Mouse (Mus musculus) embryonic facial prominence, embryonic 14.5 days (tissue): ENCODE measurements at regions not wholly inside any gene's neighbourhood (a gene's known extent, or its start where the extent isn't known, plus 50 kb on each side); places are given as distances from the start of the nearest gene placed in this dataset.

Source experiments
- ATAC-seq: fragments of 200-750 bp; cut with Nextera tagmentation; 2 replicates; pipeline ENCODE4 v1.8.0; 2017; ENCODE audit warnings: low read depth, moderate number of reproducible peaks, moderate TSS enrichment
- DNase-seq: peaks from one replicate; pipeline ENCODE4 v3.0.0-alpha.2; 2015; ENCODE audit warnings: low spot score
- H3K27ac ChIP-seq: fragments of 300-500 bp; sonication (generic); replicated peaks from 2 replicates; pipeline ENCODE4 v1.5.1; 2014; ENCODE audit warnings: low read depth, mild to moderate bottlenecking, low read length, moderate library complexity
- H3K27me3 ChIP-seq: fragments of 300-500 bp; sonication (generic); replicated peaks from 2 replicates; pipeline ENCODE4 v1.6.1; 2014; ENCODE audit warnings: low read length; ENCODE audit not compliant: control insufficient read depth, insufficient read depth
- H3K36me3 ChIP-seq: fragments of 300-500 bp; sonication (generic); 2 replicates; pipeline ENCODE4 v1.6.1; 2014; ENCODE audit warnings: low read length, mixed read lengths; ENCODE audit not compliant: control insufficient read depth, insufficient read depth
- H3K4me1 ChIP-seq: fragments of 300-500 bp; sonication (generic); 2 replicates; pipeline ENCODE4 v1.6.1; 2014; ENCODE audit warnings: antibody characterized with exemption, low read length; ENCODE audit not compliant: control insufficient read depth, insufficient read depth
- H3K4me2 ChIP-seq: fragments of 300-500 bp; sonication (generic); 2 replicates; pipeline ENCODE4 v1.6.1; 2014; ENCODE audit warnings: low read depth, mild to moderate bottlenecking, low read length, moderate library complexity, mixed read lengths
- H3K4me3 ChIP-seq: fragments of 300-500 bp; sonication (generic); 2 replicates; pipeline ENCODE4 v1.5.1; 2014; ENCODE audit warnings: low read depth, mild to moderate bottlenecking, low read length
- H3K9ac ChIP-seq: fragments of 300-500 bp; sonication (generic); 2 replicates; pipeline ENCODE4 v1.6.1; 2014; ENCODE audit warnings: low read depth, mild to moderate bottlenecking, low read length, moderate library complexity, mixed read lengths
- H3K9me3 ChIP-seq: fragments of 300-500 bp; sonication (generic); 2 replicates; pipeline ENCODE4 v1.6.1; 2016; ENCODE audit warnings: low read length; ENCODE audit not compliant: control insufficient read depth
- whole genome bisulfite sequencing: fragments of 180-500 bp; shearing (Covaris S2); extraction: QIAGEN DNeasy Blood & Tissue Kit; methylation state at CpG from one replicate; pipeline ENCODE4 v1.1.7; 2014; 5-methylcytosine and 5-hydroxymethylcytosine counted together

DNA sequence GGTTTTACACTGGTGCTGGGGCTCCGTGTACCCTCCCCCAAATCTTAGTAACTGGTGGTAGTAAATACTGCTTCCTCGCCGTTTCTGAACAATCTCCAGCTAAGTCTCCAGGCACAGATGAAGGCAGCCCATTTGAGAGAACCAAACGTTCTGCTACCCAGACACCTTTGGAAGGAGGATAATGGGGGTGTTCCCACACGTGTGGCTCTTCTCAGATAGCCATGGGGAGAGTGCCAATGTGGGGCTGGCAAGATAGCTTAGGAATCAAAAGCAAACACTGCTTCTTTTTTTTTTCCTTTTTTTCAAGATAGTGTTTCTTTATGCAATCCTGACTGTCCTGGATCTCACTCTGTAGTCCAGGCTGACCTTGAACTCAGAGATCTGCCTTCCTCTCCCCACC is 90.8 kb upstream of the Mrps10 start:
- no peak for DNase-seq
- Histone ChIP-seq H3K9ac (no peak overlapping the region), H3K4me2 (no peak overlapping the region), H3K27me3 (no peaks in the 10 kb centered on the region), H3K4me3 (no peak overlapping the region), H3K36me3 (peaks cover 11% of the 10 kb centered on the region; the same call in 1 of the 2 replicates), H3K4me1 (no peaks in the 10 kb centered on the region), H3K27ac (no peak overlapping the region), H3K9me3 (no peaks in the 10 kb centered on the region)
- 85% methylated on average over 5 of the region's 5 CpGs for WGBS
- ATAC-seq, result no peak

DNA sequence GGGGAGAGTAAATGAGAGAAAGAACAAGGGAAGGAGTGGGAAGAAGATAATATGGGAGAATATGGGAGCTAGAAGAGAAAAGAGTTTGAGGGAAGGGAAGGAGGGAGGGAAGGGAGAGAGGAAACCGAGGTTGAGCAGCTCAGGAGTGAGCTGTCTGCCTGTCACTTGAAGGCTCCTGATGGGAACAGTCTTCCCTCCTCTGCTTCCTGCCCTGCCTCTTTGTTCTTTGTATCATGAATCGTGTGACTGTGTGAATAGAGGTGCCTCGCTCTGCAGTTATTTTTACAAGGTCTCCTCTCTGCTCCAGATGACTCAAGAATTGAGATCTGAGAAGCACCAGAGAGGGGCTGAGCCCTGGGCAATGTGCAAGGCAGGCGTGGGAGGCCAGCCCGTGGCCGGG is 92.0 kb upstream of the Mrps10 start:
- WGBS, result 53% methylated on average over 6 of the region's 6 CpGs
- no peak overlapping the region for H3K9ac ChIP-seq
- H3K27ac ChIP-seq, result no peak overlapping the region
- H3K4me1 ChIP-seq, result no peaks in the 10 kb centered on the region
- H3K4me3 ChIP-seq, result no peak overlapping the region
- no peak overlapping the region for H3K4me2 ChIP-seq
- H3K9me3 ChIP-seq, result no peaks in the 10 kb centered on the region
- ATAC-seq (no peak), DNase-seq (no peak)
- no peaks in the 10 kb centered on the region for H3K27me3 ChIP-seq
- H3K36me3 ChIP-seq, result peaks cover 11% of the 10 kb centered on the region; the same call in 1 of the 2 replicates

DNA sequence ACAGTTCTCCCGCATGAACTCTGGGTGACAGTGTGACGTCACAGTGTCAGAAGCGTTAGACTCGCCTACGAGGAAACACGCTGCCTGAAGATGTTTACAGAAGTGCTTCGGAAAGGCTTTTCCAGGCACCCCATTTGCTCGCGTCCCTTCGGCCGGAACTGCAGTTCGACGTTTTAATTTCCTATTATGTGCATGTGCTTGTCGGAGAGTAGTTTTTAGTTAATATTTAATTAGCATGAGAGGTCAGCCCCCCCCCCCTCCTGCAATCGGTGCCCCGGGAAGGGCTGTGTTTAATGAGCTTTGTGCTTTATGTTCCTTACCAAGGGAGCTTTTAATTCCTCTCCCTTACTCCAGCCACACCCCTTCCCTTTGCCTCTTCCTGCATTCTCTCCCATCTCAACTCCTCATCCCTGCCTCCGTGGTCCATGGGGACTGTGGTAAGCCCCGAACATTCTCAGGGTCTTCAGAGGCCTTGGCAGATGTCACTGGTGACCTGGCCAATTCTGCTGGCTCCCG is 92.8 kb upstream of the Mrps10 start:
- Histone ChIP-seq H3K4me1 (no peaks in the 10 kb centered on the region), H3K36me3 (peaks cover 11% of the 10 kb centered on the region; the same call in 1 of the 2 replicates), H3K4me3 (no peak overlapping the region), H3K9ac (no peak overlapping the region), H3K4me2 (no peak overlapping the region), H3K9me3 (no peaks in the 10 kb centered on the region), H3K27me3 (no peaks in the 10 kb centered on the region), H3K27ac (no peak overlapping the region)
- ATAC-seq (no peak), DNase-seq (no peak)
- WGBS, result 87% methylated on average over 19 of the region's 19 CpGs

DNA sequence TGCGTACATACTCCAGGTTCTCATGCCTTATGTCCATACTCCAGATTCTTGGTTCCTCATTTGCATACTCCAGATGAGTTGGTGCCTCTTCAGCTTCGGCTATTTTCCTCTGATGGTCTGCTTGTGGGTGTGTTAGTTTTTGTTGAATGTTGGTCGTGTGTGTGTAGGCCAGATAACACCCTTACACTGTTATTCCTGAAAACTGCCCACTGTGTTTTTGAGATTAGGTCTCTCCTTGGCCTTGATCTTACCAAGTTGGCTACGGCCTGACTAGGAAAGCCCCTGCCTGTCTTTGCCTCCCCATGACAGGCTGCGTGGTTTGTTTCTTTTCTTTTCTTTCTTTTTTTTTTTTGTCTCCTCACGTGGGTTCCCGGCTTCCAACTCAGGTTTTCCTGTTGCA is 95.4 kb upstream of the Mrps10 start:
- 0 out of 2 replicates have a peak, but pooled peaks cover 8% of the 10 kb centered on the region for H3K36me3 ChIP-seq
- DNase-seq, result no peak
- H3K4me3 ChIP-seq, result no peak overlapping the region
- no peaks in the 10 kb centered on the region for H3K27me3 ChIP-seq
- H3K9me3 ChIP-seq, result no peaks in the 10 kb centered on the region
- 86% methylated on average over 7 of the region's 7 CpGs for WGBS
- H3K9ac ChIP-seq, result no peak overlapping the region
- no peak overlapping the region for H3K27ac ChIP-seq
- H3K4me1 ChIP-seq, result no peaks in the 10 kb centered on the region
- no peak for ATAC-seq
- no peak overlapping the region for H3K4me2 ChIP-seq

DNA sequence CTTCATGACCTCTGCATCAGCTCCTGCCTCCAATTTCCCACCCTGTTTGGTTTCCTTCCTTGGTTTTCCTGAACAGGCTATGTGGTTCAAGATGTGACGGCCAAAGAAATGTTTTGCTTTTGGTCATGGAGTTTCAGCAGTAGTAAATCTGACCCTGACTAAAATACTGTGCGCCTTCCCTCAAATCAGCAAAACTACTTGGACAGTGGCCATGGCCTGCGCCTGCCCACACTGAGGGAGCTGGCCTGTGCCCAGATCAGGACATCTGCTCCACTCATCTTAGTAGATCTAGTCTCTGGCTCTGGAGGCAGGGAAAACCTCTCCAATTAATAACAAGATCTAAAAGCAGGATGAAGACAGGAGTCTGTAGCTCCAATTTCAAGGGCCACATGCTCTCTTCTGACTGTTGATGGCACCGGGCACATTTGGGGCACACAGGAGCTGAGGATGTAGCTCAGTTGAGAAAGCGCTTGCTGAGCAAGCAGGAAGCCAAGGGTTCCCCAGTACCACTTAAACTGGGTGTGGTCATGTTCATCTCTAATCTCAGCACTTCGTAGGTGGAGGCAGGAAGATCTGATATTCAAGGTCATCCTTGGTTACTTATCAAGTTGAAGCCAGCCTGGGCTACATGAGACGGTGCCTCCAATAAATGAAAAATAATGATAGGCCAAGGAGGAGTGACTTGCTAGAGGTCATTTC is 96.6 kb upstream of the Mrps10 start:
- ATAC-seq (peak; percentile 37; the same call in 1 of the 2 replicates), DNase-seq (peak; percentile 62)
- H3K36me3 ChIP-seq, result peaks cover 15% of the 10 kb centered on the region; the same call in 1 of the 2 replicates
- H3K27me3 ChIP-seq, result no peaks in the 10 kb centered on the region
- H3K4me1 ChIP-seq, result no peaks in the 10 kb centered on the region
- peaks cover 6% of the 10 kb centered on the region for H3K9me3 ChIP-seq
- WGBS, result 78% methylated on average over 7 of the region's 7 CpGs
- no peak overlapping the region for H3K9ac ChIP-seq
- H3K4me2 ChIP-seq, result no peak overlapping the region
- H3K4me3 ChIP-seq, result no peak overlapping the region
- no peak overlapping the region for H3K27ac ChIP-seq

DNA sequence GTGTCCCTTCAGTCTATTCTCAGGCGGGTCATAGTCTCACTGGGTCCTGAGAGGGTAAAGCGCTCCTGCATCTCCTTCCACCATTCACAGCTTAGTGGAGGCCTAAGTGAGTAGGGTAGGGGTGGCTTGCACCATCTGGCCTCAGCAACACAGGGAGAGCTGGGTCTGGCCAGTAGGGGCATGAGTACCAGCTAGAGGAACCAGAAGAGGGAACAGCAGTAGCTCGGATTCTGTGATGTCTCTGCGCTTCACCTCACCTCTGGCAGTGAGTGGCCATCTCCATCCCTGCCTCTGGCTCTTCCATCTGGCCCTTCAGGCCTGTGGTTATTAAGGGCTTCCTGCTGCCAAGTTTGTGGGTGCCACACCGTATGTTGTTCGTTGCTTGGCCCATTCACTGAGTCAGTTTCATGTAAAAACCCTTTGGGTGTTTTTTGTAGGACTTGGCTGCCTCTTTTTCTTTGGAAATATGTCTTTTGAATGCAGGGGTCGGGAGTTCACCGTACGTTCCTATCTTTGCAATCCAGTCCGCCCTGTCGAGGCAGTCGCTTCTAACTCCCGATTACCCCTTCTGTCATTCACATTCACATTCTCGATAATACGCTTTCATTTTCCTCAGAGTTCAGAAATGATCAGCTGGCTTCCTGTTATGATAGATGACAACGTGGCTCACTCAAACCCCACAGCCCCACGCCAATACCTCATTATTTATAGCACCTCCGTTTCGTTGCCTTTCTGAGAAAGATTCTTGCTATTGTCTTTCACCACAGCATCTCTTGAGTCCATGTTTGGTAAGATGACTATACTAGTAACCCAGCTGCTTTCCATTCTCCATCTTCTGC is 99.4 kb upstream of the Mrps10 start:
- DNase-seq, result no peak
- Histone ChIP-seq H3K9me3 (peaks cover 6% of the 10 kb centered on the region), H3K27me3 (no peaks in the 10 kb centered on the region), H3K4me3 (no peak overlapping the region), H3K4me2 (no peak overlapping the region), H3K36me3 (peaks cover 14% of the 10 kb centered on the region; the same call in 1 of the 2 replicates), H3K9ac (no peak overlapping the region), H3K4me1 (no peaks in the 10 kb centered on the region), H3K27ac (no peak overlapping the region)
- no peak for ATAC-seq
- 83% methylated on average over 19 of the region's 19 CpGs for WGBS

DNA sequence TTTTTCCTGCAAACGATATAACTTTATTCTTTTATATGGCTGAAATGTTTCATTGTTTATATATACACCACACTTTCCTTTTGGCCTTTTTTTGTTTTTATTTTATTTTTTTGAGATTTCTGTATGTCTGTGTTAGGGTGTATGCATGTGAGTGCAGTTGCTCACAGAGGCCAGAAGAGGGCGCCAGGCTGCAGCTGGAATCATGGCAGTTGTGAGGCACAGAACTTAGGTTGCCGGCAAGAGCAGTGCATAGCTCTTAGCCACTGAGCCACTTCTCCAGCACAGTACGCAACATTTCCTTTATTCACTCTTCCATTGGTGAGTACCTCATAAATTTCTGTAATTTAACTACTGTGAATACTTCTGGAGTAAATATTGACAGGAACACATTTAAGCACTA is 100.8 kb upstream of the Mrps10 start:
- Histone ChIP-seq H3K27me3 (no peaks in the 10 kb centered on the region), H3K36me3 (peaks cover 13% of the 10 kb centered on the region; the same call in 1 of the 2 replicates), H3K9me3 (peaks cover 7% of the 10 kb centered on the region), H3K4me1 (no peaks in the 10 kb centered on the region), H3K27ac (no peak overlapping the region), H3K9ac (no peak overlapping the region), H3K4me2 (no peak overlapping the region), H3K4me3 (no peak overlapping the region)
- no peak for DNase-seq
- WGBS, result 97% methylated on average over 4 of the region's 4 CpGs
- ATAC-seq, result no peak

DNA sequence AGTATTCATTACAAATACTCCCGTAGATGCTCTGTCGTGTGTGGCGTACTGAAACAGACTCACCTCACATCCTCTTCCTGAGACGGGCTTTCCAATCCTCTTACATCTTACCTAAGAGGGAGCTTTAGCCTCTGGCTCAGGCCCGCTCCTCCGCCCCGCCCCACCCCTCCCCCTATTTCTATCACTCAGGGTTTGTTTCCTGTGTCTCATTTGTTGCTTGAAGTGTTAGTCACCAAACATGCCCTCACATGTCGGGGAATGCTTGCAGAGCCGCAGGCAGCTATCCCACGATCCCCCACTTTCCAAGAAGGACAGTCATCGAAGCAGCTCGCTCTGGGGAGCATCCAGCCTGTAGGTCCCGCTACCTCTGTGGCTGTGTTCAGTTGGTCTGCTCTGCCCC is 101.6 kb upstream of the Mrps10 start:
- Histone ChIP-seq H3K27me3 (no peaks in the 10 kb centered on the region), H3K9me3 (peaks cover 9% of the 10 kb centered on the region), H3K4me2 (no peak overlapping the region), H3K9ac (no peak overlapping the region), H3K27ac (no peak overlapping the region), H3K4me3 (no peak overlapping the region), H3K36me3 (peaks cover 18% of the 10 kb centered on the region), H3K4me1 (no peaks in the 10 kb centered on the region)
- WGBS, result 87% methylated on average over 13 of the region's 13 CpGs
- peak; percentile 42; the same call in 1 of the 2 replicates for ATAC-seq
- peak; percentile 55 for DNase-seq
